Mouse (Mus musculus): ENCODE measurements around the gene Tmem198b. TPM values are rescaled to one million over a fixed set of nuclear protein-coding genes. Genes with fewer than 3 reads are reported as not detected.
A peak's percentile ranks its signal among the peaks of the same experiment; 100 is the strongest.
"Not testable (repeated sequence)": the region's sequence is repeated elsewhere in the genome, so short reads cannot be mapped to it uniquely, and the experiment has no call there.

Tmem198b gene
- 32.2 and 41.0 TPM in 2 replicates for polyA plus RNA-seq (2012; rRNA removed)

DNA sequence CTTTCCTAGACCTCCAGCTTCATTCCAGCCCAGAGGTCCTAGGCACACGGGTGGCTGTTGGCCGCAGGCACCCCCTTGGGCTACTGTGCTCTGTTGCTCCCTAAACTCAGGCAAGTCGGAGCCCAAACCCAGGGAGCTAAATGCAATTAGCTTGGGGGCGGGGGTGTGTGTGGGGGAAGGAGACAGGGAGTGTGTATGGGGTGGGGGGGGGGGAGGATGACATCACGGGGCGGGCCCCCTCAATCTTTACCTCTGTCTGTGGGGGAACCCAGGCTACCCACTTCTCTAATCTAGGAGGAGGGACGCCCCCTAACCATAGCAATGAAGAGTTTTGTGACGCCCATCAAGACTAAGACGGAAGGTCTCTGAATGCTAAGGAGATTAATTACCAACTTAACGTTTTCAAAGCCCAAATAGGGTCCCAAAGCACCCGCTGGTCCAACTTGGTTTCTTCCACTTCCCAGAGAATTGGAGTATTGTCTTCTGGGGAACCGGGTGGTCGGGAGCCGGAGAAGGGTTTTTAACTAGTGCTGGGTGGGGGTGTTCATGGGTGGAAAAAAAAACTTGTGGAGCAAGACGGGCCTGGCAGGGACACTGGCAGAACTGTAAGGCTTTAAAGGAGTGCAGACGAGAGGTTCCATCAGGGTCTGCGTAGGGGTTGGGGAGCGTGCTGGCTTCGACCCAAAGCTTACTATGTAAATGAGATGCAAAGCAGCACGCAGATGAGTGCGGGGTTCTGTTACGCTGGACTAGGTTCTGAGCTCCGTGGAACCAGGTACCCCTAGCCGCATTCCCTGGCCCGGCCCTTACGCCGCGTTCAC, at the start of gene Tmem198b:
TSS of gene Tmem198b (minus strand) at position 100 of the 821 bp plus-strand sequence.
- peak; percentile 35 for DNase-seq (ENCODE audit: low spot score)

DNA sequence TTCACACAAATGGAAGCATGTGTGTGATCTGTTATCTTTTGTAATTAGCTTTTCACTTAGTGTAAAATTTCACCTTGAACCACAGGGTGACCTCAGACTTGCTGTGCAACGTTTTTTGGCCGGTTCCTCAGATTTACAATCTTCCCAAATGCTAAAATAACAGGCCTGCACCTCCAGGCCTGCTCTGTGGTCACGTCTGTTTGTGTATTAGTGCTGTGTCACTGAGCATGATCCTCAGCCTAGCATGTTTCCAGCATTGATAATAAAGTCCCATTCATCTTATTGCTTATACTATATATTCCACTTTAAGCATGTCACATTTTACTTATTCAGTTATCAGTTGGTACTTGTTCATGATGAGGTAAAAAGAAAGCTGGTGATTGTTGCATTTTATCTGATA, 46.2 kb upstream of the Tmem198b start:
- DNase-seq (ENCODE audit: low spot score) = no peak

DNA sequence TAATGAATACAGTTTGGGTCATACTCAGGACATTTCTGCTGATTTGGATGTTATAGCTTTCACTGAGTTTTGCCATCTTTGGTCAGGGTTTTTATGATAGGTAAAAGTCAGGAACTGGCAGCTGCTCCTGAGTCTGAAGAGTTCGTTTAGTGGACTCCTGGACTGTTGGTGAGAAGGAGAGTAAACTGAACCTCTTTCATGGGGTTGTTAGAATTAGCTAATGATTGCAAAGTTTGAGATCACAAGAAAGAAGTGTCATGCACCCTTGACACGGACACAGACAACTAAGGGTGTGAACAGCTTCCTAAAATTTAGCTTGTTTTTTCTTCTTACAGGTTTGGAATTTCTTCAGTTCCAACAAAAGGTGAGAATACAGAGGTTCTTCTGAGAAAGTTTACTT, 44.3 kb upstream of the Tmem198b start:
- no peak for DNase-seq (ENCODE audit: low spot score)

DNA sequence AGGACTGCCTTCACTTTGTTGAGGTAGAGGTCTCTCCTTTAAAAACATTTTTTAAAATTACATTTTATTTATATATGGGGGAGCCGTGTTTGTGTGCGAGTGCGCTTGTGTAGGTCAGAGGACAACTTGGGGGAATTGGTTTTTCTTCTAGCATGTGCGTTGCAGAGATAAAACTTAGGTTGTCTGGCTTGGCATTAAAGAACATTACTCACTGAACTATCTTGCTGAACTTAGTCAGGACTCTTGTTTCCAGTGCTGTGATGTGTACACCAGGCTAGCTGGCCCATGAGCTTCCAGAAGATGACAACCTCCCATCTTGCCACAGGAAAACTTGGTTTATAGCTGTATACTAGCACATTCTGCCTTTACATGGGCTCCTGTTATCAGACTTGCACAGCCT, 42.5 kb upstream of the Tmem198b start:
- DNase-seq (ENCODE audit: low spot score) = no peak

DNA sequence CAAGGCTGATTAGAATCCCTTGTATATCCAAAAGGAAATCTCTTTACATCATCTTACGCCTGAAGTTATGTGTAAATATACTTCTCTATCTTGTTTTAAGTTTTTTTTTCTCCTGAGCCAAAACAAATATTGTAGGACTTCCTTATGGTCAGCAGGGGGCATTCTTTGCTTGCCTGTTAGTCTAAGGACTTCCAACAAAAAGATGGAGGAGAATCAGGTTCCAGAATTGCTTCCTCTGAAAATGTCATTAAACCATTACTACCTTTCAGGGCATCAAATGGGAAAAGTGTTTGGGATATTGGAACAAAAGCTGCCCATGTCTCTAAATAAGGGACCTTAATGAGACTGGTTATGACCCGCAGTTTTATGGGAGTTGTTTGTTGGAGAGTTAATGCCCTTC, 41.3 kb upstream of the Tmem198b start:
- no peak for DNase-seq (ENCODE audit: low spot score)

DNA sequence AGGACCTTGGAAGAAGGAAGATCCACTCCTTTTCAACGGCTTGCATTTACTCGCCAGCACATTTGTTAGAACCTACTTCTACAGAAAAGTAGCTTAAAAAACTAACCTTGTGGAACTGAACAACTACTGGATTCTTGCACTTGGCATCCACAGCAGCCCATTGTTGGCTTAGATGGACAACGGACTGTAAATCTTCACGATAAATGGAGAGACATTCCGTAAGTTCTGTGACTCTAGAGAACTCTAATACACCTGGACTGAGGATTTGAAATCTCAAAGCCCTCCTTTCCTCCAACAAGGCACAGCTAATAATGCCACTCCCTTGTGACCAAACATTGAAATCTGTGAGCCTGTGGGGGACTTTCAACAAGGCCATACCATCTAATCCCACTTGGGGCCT, 39.1 kb upstream of the Tmem198b start:
- DNase-seq (ENCODE audit: low spot score) = no peak

DNA sequence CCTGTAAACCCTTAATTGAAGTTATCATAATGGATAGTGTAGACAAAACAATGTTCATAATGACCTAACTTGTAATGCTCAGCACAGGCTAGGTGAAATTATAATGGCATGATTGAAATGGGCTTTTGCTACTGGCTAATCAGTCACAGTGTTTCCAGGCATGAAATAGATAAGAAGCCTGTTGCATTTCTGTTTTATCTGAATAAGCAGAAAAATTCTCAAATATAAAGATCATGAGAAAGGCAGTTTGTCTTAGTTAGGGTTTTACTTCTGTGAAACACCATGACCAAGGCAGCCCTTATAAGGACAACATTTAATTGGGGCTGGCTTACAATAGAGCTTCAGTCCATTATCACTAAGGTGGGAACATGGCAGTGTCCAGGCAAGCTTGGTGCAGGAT, 36.4 kb upstream of the Tmem198b start:
- DNase-seq (ENCODE audit: low spot score) = no peak

DNA sequence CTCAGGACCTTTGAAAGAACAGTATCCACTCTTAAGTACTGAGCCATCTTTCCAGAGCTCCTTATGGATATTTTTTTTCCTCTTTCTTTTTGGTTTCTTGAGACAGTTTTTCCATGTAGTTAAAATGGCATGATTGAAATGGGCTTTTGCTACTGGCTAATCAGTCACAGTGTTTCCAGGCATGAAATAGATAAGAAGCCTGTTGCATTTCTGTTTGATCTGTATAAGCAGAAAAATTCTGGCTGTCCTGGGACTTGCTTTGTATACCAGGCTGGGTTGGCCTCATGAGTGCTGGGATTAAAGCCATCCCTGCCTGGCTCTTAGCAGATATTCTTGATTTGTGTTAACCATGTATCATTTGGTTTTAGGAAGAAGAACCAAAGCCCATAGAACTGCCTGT, 35.3 kb upstream of the Tmem198b start:
- no peak for DNase-seq (ENCODE audit: low spot score)

DNA sequence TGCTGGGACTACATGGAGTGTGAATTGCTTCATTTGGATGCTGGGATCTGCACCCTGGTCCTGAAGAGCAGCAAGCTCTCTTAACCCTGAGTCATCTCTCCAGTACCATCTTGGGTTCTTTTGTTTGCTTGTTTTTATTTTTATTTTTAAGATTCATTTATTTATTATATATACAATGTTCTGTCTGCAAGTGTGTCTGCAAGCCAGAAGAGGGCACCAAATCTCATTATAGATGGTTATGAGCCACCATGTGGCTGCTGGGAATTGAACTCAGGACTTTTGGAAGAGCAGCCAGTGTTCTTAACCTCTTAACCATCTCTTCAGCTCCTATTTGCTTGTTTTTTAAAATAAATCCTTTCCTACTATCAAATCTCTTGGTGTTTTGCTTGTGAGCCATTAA, 33.2 kb upstream of the Tmem198b start:
- no peak for DNase-seq (ENCODE audit: low spot score)

DNA sequence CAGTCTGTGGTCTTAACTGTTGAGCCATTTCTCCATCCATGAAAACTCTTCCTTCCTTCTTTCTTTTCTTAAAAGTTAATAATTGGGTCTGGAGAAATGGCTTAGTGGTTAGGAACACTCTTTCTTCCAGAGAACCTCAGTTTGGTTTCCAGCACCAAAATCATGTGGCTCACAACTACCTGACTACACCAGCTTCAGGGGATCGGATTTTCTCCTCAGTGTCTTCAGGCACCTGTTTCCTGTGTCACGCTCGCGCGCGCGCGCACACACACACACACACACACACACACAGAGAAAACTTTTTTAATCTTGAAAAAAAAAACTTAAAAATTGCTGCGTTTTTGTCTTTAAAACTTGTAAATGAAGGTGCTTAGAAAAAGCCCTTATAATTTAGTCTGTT, 19.7 kb upstream of the Tmem198b start:
- DNase-seq (ENCODE audit: low spot score) = no peak

DNA sequence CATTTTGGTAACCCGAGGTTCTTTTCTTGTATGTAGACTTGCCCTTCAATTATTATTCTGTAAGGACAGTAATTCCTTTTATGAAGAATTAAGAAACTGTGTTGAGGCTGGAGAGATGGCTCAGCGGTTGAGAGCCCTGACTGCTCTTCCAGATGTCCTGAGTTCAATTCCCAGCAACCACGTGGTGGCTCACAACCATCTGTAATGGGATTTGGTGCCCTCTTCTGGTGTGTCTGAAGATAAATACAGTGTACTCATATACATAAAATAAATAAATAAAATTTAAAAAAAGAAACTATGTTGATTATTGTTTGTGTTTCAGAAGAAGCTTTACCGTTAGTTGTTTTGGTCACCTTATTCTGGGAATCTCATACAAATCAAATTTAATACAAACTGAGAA, 18.9 kb upstream of the Tmem198b start:
- DNase-seq (ENCODE audit: low spot score) = not testable (repeated sequence)

DNA sequence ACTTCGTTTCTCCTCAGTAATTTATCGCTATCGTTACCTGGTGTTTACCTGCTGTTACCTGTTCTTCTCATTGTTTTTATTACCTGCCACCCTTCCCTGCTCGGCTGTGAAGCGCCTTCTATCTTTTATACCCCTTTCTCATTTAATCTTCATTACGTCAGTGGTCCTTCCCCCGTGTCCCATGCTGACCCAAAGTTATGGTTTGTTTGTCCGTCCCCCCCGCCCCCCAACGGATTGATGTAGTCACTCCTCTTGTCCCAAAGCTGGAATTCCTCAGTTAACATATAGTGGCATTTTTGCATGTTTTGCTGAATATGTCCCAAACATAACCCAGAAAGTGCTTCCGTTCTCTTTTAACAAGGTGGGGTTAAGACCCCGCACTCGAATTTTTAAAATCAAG, 18.0 kb upstream of the Tmem198b start:
- DNase-seq (ENCODE audit: low spot score) = no peak

DNA sequence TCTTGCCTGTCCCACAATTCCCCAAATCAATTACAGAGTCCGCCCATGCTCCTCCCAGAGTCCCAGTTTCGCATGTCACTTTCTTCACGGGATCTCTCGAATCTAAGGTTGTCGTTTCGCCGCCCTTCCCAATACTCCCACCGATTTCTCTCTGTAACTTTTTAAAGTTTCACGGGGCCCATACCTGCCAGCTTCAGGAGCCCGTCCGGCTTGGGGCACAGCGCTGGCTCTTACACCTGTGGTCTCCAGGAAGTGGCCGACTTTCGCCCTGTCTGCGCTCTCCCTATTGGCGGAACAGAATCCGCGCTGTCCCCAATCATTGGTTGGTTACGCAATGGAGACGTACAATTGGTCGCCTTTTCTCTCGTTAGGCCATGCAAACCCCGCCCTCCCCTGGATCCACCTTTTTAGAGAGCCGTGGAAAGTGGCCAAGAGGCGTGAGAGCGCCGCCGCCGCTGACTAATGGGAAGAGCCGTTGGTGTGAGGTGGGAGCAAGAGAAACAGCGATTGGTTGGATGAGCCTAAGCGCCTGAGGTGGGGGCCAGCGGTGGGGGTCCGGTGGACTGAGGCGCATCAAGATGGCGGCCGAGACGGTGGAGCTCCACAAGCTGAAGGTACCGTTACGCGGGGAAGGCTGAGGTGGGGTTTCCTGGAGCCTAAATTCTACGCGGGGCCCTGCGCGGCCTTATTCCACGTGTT, 17.3 kb upstream of the Tmem198b start, which contains the start of gene Ormdl2:
TSS of gene Ormdl2 (minus strand) at position 288 of the 699 bp plus-strand sequence.
- DNase-seq (ENCODE audit: low spot score) = peak; percentile 94

DNA sequence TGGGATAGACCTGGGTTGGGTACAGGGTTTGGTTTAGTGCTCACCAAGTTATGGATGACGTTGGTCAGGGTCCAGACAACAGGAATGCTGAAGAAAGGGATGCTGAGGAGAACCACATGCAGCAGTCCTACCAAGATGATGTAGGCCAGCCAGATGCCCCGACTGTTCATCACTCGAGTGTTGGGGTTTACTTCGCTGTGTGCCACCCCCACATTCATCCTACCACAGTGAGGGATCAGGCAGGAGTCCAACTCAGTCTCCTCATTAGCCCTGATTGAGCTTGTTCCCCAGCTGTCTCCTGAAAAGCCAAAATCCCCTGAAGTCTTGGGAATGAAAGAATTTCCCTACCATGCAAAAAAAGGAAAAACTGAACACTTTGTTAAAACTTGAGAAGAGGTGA, 16.0 kb upstream of the Tmem198b start:
- no peak for DNase-seq (ENCODE audit: low spot score)

DNA sequence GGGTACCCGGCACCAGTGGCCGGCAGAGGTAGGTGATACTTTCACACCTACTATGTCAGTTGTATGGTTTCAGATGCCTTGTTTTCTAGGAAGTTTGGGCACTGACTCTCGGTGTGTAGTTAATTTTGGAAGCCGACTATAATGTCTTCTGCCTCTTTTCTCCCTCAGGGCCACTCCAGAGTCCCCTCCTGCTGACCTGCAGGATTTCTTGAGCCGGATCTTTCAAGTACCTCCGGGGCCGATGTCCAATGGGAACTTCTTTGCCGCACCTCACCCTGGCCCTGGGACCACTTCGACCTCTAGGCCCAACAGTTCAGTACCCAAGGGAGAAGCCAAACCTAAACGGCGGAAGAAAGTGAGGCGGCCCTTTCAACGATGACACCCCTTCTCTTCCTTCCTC, 12.9 kb upstream of the Tmem198b start, which contains the start of gene Sarnp:
TSS of gene Sarnp (plus strand) at position 301 of the 400 bp plus-strand sequence.
- no peak for DNase-seq (ENCODE audit: low spot score)

DNA sequence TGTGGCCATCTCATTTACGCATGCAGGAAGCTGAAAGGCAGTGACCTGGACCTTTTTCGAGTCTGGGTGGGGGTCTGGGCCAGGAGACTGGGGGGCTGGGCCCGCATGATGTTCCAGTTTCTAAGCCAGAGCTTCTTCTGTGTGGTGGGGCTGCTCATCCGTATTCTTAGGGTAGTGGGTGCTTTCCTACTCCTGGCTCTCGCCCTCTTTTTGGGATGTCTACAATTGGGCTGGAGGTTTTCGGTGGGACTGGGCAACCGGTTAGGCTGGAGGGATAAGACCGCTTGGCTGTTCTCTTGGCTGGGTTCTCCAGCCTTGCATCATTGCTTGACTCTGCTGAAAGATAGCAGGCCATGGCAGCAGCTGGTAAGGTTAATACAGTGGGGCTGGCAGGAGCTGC, 2.8 kb upstream of the Tmem198b start:
- no peak for DNase-seq (ENCODE audit: low spot score)

DNA sequence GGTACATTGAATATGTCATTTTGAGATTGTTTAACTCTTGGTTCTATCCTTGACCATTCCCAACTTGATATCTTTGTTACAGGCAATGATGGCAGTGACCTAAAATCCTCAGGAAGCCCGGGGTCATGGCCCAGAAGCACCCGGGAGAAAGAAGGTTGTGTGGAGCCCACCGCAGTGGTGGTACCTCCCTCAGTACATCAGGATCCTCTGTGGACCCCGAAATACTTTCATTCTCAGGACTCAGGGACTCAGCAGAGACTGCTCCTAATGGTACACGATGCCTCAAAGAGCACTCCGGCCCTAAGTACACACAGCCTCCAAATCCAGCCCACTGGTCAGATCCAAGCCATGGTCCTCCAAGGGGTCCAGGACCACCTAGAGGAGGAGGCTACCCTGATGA, 1.9 kb upstream of the Tmem198b start:
- DNase-seq (ENCODE audit: low spot score) = no peak

DNA sequence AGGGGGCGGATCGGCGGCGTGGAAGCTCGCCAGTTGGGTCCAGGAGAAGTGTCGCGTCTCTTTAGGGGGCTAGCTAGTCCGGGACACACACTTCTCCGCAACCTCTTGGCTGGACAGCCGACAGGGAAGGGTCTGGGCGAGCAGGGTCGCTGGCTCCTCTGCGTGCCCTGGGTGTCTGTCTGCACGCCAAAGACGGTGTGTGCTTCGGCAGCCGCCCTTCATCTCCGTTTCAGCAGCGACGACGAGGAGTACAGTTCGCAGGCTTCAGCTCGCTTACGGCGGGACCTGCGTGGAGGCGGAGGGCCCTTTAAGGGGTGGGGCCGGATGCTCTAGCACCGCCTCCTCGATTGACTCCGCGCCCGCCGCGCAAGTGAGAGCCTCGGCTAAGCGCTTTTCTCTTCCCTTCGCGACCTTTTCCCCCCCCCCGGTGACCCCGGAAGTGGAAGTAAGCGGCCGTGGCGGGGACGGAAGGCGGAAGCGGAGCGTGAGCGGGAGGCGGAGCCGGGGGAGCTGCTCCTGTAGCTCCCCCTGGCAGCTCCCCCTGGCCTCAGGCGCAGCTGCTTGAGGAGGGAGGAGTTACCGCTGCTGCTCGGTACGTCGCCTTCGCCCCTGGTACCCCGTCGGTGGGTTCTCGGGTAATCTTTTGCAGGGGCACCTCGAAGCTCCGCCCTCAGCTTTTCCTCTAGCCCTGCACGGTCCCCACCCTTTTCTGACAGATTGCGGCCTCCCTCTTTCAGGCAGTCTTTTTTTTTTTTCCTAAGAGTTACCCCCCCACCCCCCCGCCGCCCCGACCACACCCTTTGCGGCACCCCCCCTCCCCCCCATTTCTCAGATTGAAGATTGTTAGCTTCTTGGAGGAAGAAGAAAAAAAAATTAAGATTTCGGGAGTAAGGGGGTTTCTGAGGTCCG, 1.2 kb upstream of the Tmem198b start:
- DNase-seq (ENCODE audit: low spot score) = peak; percentile 84

DNA sequence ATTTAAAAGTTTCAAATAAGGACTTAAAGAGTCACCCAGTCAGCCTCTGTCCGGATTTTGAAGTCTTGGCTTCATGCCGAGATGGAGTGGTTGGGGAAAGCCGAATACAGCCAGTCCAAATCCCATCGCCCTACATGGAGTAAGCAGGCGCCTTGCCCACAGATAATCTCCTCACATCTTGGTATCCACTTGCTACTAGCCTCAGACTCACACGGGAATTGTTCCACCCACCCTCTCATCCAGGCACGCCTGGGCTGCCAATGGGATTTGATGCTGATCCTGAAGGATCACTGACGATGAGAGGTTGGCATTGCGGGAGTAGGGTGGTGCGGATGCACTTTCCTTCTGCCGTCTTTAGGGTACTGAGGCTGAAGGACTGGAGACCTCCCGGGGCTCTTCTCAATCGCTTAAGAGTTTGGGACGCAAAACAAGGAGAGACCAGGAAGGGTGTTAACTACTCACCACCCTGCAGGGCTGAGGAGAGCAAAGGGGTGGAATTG, 349 bp downstream of the Tmem198b start, which contains the start of gene Dnajc14:
TSS of gene Dnajc14 (plus strand) at position 292 of the 500 bp plus-strand sequence.
- DNase-seq (ENCODE audit: low spot score) = peak; percentile 50

DNA sequence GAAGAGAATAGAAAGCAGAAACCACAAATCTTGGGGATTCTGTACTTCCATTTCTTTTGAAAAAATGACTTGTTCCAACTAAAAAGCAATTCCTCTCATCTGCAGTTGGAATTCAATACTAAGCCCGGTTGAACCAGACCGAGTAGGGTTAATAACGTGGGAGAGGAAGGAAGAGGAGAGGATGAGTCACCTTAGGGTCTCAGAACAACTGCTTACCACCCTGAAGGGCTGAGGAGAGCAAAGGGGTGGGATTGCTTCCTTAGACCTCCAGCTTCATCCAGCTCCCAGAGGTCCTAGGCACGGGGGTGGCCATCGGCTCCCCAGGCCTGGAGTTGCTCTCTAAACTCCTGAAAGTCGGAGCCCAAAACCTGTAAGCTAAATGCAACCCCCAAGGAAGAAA, 809 bp downstream of the Tmem198b start:
- DNase-seq (ENCODE audit: low spot score) = no peak

DNA sequence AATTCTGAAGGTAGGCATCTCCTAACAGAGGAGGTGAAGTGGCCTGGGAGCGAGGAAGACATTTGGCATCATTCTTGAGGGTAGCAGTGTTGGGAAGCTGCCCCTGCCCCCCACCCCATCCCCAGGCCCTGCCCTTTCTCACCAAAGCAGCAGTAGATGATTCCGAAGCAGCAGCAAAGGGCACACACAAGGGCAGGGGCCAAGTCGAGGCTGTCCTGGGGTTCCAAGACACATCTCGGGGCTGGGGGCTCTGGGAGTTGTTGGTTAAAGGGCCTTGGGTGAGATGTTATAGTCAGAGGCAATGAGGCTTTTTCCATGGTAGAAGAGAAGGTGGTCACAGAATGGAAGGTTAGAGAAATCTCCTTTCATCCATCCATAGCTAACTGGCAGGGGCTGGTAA, 1.2 kb downstream of the Tmem198b start:
- DNase-seq (ENCODE audit: low spot score) = no peak

Data from urinary bladder, adult 2 months (tissue).